Mouse (Mus musculus) heart, adult 2 months (tissue): ENCODE results near the gene Ccm2. TPM values are rescaled to one million over a fixed set of nuclear protein-coding genes. Genes with fewer than 3 reads are reported as not detected.

ENCODE experiments used
- DNase-seq, 2 experiments: peaks; one replicate each; pipeline ENCODE4 v3.0.0; 2021
- H3K27ac ChIP-seq: fragments of 200-600 bp; 2 replicates; pipeline ENCODE4 v1.8.1; 2022
- H3K27me3 ChIP-seq: fragments of 200-500 bp; 2 replicates; pipeline ENCODE4 v1.6.1; 2012; ENCODE audit warnings: mild to moderate bottlenecking, low read length, inconsistent platforms, mixed read lengths; ENCODE audit not compliant: control insufficient read depth, insufficient read depth
- H3K36me3 ChIP-seq: fragments of 200-500 bp; 2 replicates; pipeline ENCODE4 v1.6.1; 2012; ENCODE audit warnings: low read length, inconsistent platforms; ENCODE audit not compliant: control insufficient read depth, insufficient read depth
- H3K4me1 ChIP-seq: fragments of 200-500 bp; 2 replicates; pipeline ENCODE4 v1.6.1; 2011; ENCODE audit warnings: low read length; ENCODE audit not compliant: control insufficient read depth, insufficient read depth
- H3K4me3 ChIP-seq: fragments of 200-600 bp; 2 replicates; pipeline ENCODE4 v1.8.1; 2022
- H3K79me2 ChIP-seq: fragments of 200-500 bp; replicated peaks from 2 replicates; pipeline ENCODE4 v1.6.1; 2012; ENCODE audit warnings: mild to moderate bottlenecking, inconsistent platforms, low read length, moderate library complexity, mixed read lengths; ENCODE audit not compliant: control insufficient read depth, insufficient read depth
- H3K9ac ChIP-seq: fragments of 200-500 bp; 2 replicates; pipeline ENCODE4 v1.6.1; 2012; ENCODE audit warnings: low read depth, mild to moderate bottlenecking, control low read depth, inconsistent platforms, low read length, mixed read lengths
- CTCF ChIP-seq: fragments of 200-600 bp; IDR thresholded peaks from 2 replicates; pipeline ENCODE4 v1.8.1; 2022; ENCODE audit warnings: antibody characterized with exemption, mild to moderate bottlenecking, moderate library complexity
- EP300 ChIP-seq: fragments of 200-500 bp; IDR thresholded peaks from 2 replicates; pipeline ENCODE4 v1.6.1; 2011; ENCODE audit warnings: low read depth, low read length, control low read depth; ENCODE audit not compliant: insufficient read depth
- POLR2A ChIP-seq: fragments of 200-500 bp; IDR thresholded peaks from 2 replicates; pipeline ENCODE4 v1.6.1; 2011; ENCODE audit warnings: mild to moderate bottlenecking, low read depth, low read length, control low read depth; ENCODE audit not compliant: insufficient read depth
- WGBS: fragments of 180-500 bp; shearing (Covaris S2); methylation state at CpG from one replicate; pipeline ENCODE4 v1.1.7; 2018; 5-methylcytosine and 5-hydroxymethylcytosine counted together
- intact Hi-C: fragments of 180-260 bp; cut with DNase I; formaldehyde crosslinking; loops from one replicate; pipeline ENCODE4 v1.15.1; 2025
- polyA plus RNA-seq: library from polyadenylated mRNA; depleted of rRNA; stranded (reverse); fragments of >200 nt; gene quantifications from 2 replicates; pipeline ENCODE4 v1.2.3, GENCODE M21; 2012
- total RNA-seq, 2 experiments: library from RNA; stranded (reverse); gene quantifications; 2 replicates each; pipeline ENCODE4 v1.2.3; 2021

Ccm2 gene
- total and polyA plus RNA-seq, 3 experiments: 25.6 to 54.1 (median 28.5) TPM

- TF ChIP-seq EP300 (no peak), POLR2A (no peak), CTCF (no peak)
- Histone ChIP-seq H3K79me2 (peaks cover 2% of the 10 kb centered on the region; the same call in 1 of the 2 replicates), H3K4me3 (peak overlapping the region; percentile 65), H3K4me1 (peaks cover 6% of the 10 kb centered on the region), H3K9ac (peak overlapping the region; percentile 60; the same call in 1 of the 2 replicates), H3K27me3 (no peaks in the 10 kb centered on the region), H3K27ac (peak overlapping the region; percentile 96), H3K36me3 (peaks cover 5% of the 10 kb centered on the region)
- WGBS: 36% methylated on average over 14 of the region's 14 CpGs
- DNase-seq: no peak
- intact Hi-C loops: loop anchor here (5.0 to 10.0 kb wide), 2 partner anchors 98 to 260 kb away; no protein-coding TSS in a partner anchor
These were observed 78.1 kb downstream of the Ccm2 start for GRCm38 (mm10) chr11:6624619-6625382.

GRCm38 (mm10) chr11:6625478-6626387 is 79.0 kb downstream of the Ccm2 start, which contains the start of gene Tbrg4:
Gene Tbrg4, minus strand, starts transcription at chr11:6626067.
- WGBS: under 1% methylated on average over 66 of the region's 66 CpGs
- Histone ChIP-seq H3K4me1 (peaks cover 6% of the 10 kb centered on the region), H3K9ac (peak within 1 kb of the TSS; percentile 78), H3K36me3 (peaks cover 5% of the 10 kb centered on the region), H3K4me3 (peak within 1 kb of the TSS; percentile 65), H3K79me2 (peaks cover 2% of the 10 kb centered on the region; the same call in 1 of the 2 replicates), H3K27me3 (no peaks in the 10 kb centered on the region), H3K27ac (peak within 1 kb of the TSS; percentile 96)
- peak; percentile 94 to 96 for DNase-seq
- TF ChIP-seq CTCF: no peak
- peak; percentile 98 for TF ChIP-seq POLR2A
- TF ChIP-seq EP300: peak; percentile 87
- intact Hi-C loops: loop anchor here (2.0 to 10.0 kb wide), 3 partner anchors 79 to 261 kb away; partner anchors contain the start of gene Ccm2

DNA sequence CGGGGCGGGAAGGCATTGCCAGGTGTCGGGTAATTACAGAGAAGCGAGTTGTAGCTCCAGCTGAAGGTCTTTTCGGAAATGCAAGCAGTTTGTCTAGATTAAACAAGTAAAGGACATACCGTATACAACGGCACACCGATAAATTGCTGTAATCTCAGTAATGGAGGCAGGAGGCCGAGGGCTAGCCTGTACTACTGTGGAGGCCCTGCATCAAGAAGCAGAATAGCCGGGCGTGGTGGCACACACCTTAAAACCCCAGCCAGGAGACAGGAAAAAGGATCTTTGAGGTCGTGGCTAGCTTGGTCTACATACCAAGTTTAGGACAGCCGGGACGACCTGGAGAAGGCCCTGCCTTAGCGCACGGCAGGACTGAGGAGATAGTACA is 79.7 kb downstream of the Ccm2 start:
- Histone ChIP-seq H3K9ac (peak overlapping the region; percentile 77), H3K4me3 (peak overlapping the region; percentile 65), H3K27ac (peak overlapping the region; percentile 96), H3K36me3 (peaks cover 5% of the 10 kb centered on the region), H3K79me2 (peaks cover 2% of the 10 kb centered on the region; the same call in 1 of the 2 replicates), H3K4me1 (peaks cover 6% of the 10 kb centered on the region), H3K27me3 (no peaks in the 10 kb centered on the region)
- no peak for DNase-seq
- intact Hi-C loops: loop anchor here (2.0 to 10.0 kb wide), 3 partner anchors 80 to 262 kb away; partner anchors contain the start of gene Ccm2
- WGBS: 9% methylated on average over 16 of the region's 16 CpGs
- TF ChIP-seq CTCF (no peak), EP300 (no peak), POLR2A (no peak)

GRCm38 (mm10) chr11:6627731-6628130 is 81.0 kb downstream of the Ccm2 start:
- 57% methylated on average over 4 of the region's 4 CpGs for WGBS
- intact Hi-C loops: loop anchor here (2.0 to 10.0 kb wide), 4 partner anchors 81 to 263 kb away; partner anchors contain the start of gene Ccm2

GRCm38 (mm10) chr11:6628568-6628967 is 81.9 kb downstream of the Ccm2 start:
- H3K79me2 ChIP-seq: peaks cover 2% of the 10 kb centered on the region; the same call in 1 of the 2 replicates
- intact Hi-C loops: loop anchor here (2.0 to 10.0 kb wide), 3 partner anchors 101 to 264 kb away; no protein-coding TSS in a partner anchor
- TF ChIP-seq POLR2A: no peak
- peak; percentile 78 for TF ChIP-seq CTCF

More at GRCm38 (mm10) chr11:6627731-6628130, 81.0 kb downstream of the Ccm2 start:
- no peak overlapping the region; the same call in 1 of the 2 replicates for H3K27ac ChIP-seq
- peaks cover 2% of the 10 kb centered on the region; the same call in 1 of the 2 replicates for H3K79me2 ChIP-seq
- H3K4me1 ChIP-seq: peaks cover 6% of the 10 kb centered on the region
- peaks cover 5% of the 10 kb centered on the region for H3K36me3 ChIP-seq
- H3K27me3 ChIP-seq: no peaks in the 10 kb centered on the region
- H3K4me3 ChIP-seq: no peak overlapping the region
- H3K9ac ChIP-seq: no peak overlapping the region
- TF ChIP-seq CTCF (no peak), POLR2A (no peak), EP300 (no peak)
- DNase-seq: peak in 1 of 2 experiments; percentile 27

More at GRCm38 (mm10) chr11:6628568-6628967, 81.9 kb downstream of the Ccm2 start:
- H3K4me3 ChIP-seq: no peak overlapping the region
- WGBS: 35% methylated on average over 4 of the region's 4 CpGs
- peak; percentile 34 to 55 for DNase-seq
- H3K9ac ChIP-seq: no peak overlapping the region
- no peaks in the 10 kb centered on the region for H3K36me3 ChIP-seq
- H3K27me3 ChIP-seq: no peaks in the 10 kb centered on the region
- H3K4me1 ChIP-seq: peaks cover 5% of the 10 kb centered on the region
- no peak overlapping the region for H3K27ac ChIP-seq
